ENCODE assay signal across 10 mouse cellular contexts in the genomic region with DNA sequence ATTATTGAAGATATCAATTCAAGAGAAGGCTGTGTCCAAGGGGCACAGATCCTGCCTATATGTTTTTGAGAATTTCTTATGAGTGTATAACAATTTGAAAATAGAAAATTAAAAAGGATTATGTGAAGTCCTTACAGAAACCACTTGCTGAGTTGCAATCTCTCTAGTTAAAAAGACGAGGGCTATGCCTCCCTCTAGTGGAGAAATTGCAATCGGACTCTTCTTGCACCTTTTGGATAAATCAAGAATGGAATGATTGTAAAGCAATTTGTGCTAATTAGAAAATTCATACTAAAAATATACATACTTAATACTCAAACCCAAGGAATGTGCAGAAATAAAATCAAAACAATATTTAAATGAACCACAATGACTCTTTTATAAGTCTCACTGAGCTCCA. TPM values are rescaled to one million over a fixed set of nuclear protein-coding genes. Genes with fewer than 3 reads are reported as not detected.
A peak's percentile ranks its signal among the peaks of the same experiment; 100 is the strongest.
DNase-seq lines count a peak whose midpoint lies in the region; ATAC-seq and TF ChIP-seq lines count a peak whose summit lies in the region.
"Had no signal": no experiment of that assay in that cellular context is flagged by ENCODE, and none has a peak within 500 bp of the region (broad histone marks: within the 10 kb centered on the region; RNA-seq: fewer than 3 reads in every experiment).

No protein-coding gene starts in this region.

- WGBS in heart, embryonic 11.5 days (ENCODE audit: insufficient replicate concordance), result 18% methylated on average over 2 of the region's 2 CpGs

- H3K9me3 ChIP-seq in heart, embryonic 11.5 days (replicated peaks; ENCODE audit: control insufficient read depth, low read length), result no peaks in the 10 kb centered on the region

- H3K4me2 ChIP-seq in heart, embryonic 11.5 days, result no peak overlapping the region

- no peak overlapping the region for H3K9ac ChIP-seq in heart, embryonic 11.5 days (ENCODE audit: low read depth, low read length)

- ATAC-seq in heart, embryonic 11.5 days (replicated peaks; ENCODE audit: insufficient number of reproducible peaks, low FRiP score, low TSS enrichment), result no peak

- no peak overlapping the region for H3K27ac ChIP-seq in layer of hippocampus, adult 2 months
- no peak overlapping the region for H3K27ac ChIP-seq in heart, embryonic 11.5 days (ENCODE audit: low read depth, low read length)

- TF ChIP-seq CTCF in layer of hippocampus, adult 2 months (conservative IDR thresholded peaks at IDR 0.05), result peak; percentile 86

- no peaks in the 10 kb centered on the region for H3K4me1 ChIP-seq in heart, embryonic 11.5 days (ENCODE audit: control insufficient read depth, insufficient read depth, low read length)

- H3K4me3 ChIP-seq in layer of hippocampus, adult 2 months, result no peak overlapping the region
- no peak overlapping the region for H3K4me3 ChIP-seq in heart, embryonic 11.5 days (ENCODE audit: low read depth, low read length)

- DNase-seq in cerebellum, postnatal 14 days, result peak; percentile 20 to 40
- DNase-seq in cerebellum, postnatal 36 days, result no peak
- peak; percentile 14 to 15 for DNase-seq in layer of hippocampus, adult 2 months (ENCODE audit: low spot score in 2 of 2)
- no peak for DNase-seq in layer of hippocampus, adult 9-11 months
- DNase-seq in A20 (ENCODE audit: low read depth, low spot score), result peak; percentile 1
- peak; percentile 58 for DNase-seq in embryo, embryonic 10.5 days (ENCODE audit: low spot score)
- DNase-seq in spleen, adult 12 weeks (ENCODE audit: low spot score), result no peak

- H3K27me3 ChIP-seq in heart, embryonic 11.5 days (ENCODE audit: control insufficient read depth, insufficient read depth, low read length), result no peaks in the 10 kb centered on the region

- no peaks in the 10 kb centered on the region for H3K36me3 ChIP-seq in heart, embryonic 11.5 days (ENCODE audit: control insufficient read depth, insufficient read depth, low read length)

RNA-seq across cellular contexts. Expression of a gene that starts 27.4 kb away (rescaled TPM):
- total RNA-seq in layer of hippocampus, adult 2 months (2021), result not detected
- polyA plus RNA-seq in heart, embryonic 11.5 days (2014; fragmentation: Nextera tagmentation; extraction: Ambion mirVana), result not detected in 2 replicates
- total RNA-seq: gastrocnemius, adult 18-20 months had no signal
- polyA plus RNA-seq: lung, embryonic 16.5 days had no signal

Comparison
In these comparisons a context has a peak if more than half of its experiments do, and no peak if none do; other contexts are left out.
1. DNase-seq: peak in cerebellum, postnatal 14 days (2 of 2), layer of hippocampus, adult 2 months (2 of 2), A20 (single experiment) and embryo, embryonic 10.5 days (single experiment); none in cerebellum, postnatal 36 days (0 of 2), layer of hippocampus, adult 9-11 months (single experiment) and spleen, adult 12 weeks (single experiment).